Mouse (Mus musculus): ENCODE data around the gene Tbx15. TPM values are rescaled to one million over a fixed set of nuclear protein-coding genes. Genes with fewer than 3 reads are reported as not detected.

Gene Tbx15
- polyA plus RNA-seq, 1 experiment: not detected

- H3K27me3 ChIP-seq (replicated peaks): no peaks in the 10 kb centered on the region
- no peak overlapping the region for H3K4me3 ChIP-seq (replicated peaks)
- H3K9me3 ChIP-seq: peaks cover 20% of the 10 kb centered on the region
- H3K36me3 ChIP-seq (replicated peaks; ENCODE audit: low read length): no peaks in the 10 kb centered on the region
- no peaks in the 10 kb centered on the region for H3K4me1 ChIP-seq
- no peak for TF ChIP-seq FLI1 (IDR thresholded peaks at IDR 0.05; ENCODE audit: low read length)
- TF ChIP-seq GATA1 (IDR thresholded peaks at IDR 0.05; ENCODE audit: borderline replicate concordance, low read length): no peak
Measured at GRCm38 (mm10) chr3:99338756-99339155, 98.6 kb downstream of the Tbx15 start.

- Histone ChIP-seq H3K4me1 (no peaks in the 10 kb centered on the region), H3K27me3 (replicated peaks) (no peaks in the 10 kb centered on the region), H3K36me3 (replicated peaks; ENCODE audit: low read length) (no peaks in the 10 kb centered on the region), H3K4me3 (replicated peaks) (no peak overlapping the region), H3K9me3 (peaks cover 17% of the 10 kb centered on the region)
- no peak for TF ChIP-seq GATA1 (IDR thresholded peaks at IDR 0.05; ENCODE audit: borderline replicate concordance, low read length)
- no peak for TF ChIP-seq FLI1 (IDR thresholded peaks at IDR 0.05; ENCODE audit: low read length)
Measured at GRCm38 (mm10) chr3:99340021-99340420, 99.8 kb downstream of the Tbx15 start.

GRCm38 (mm10) chr3:99379616-99380250 is 139.6 kb downstream of the Tbx15 start:
- Histone ChIP-seq H3K9me3 (peaks cover 3% of the 10 kb centered on the region; the same call in 1 of the 2 replicates), H3K4me3 (replicated peaks) (no peak overlapping the region), H3K27me3 (replicated peaks) (no peaks in the 10 kb centered on the region), H3K36me3 (replicated peaks; ENCODE audit: low read length) (no peaks in the 10 kb centered on the region), H3K4me1 (no peaks in the 10 kb centered on the region)
- TF ChIP-seq FLI1 (IDR thresholded peaks at IDR 0.05; ENCODE audit: low read length) (no peak), GATA1 (IDR thresholded peaks at IDR 0.05; ENCODE audit: borderline replicate concordance, low read length) (no peak)

DNA sequence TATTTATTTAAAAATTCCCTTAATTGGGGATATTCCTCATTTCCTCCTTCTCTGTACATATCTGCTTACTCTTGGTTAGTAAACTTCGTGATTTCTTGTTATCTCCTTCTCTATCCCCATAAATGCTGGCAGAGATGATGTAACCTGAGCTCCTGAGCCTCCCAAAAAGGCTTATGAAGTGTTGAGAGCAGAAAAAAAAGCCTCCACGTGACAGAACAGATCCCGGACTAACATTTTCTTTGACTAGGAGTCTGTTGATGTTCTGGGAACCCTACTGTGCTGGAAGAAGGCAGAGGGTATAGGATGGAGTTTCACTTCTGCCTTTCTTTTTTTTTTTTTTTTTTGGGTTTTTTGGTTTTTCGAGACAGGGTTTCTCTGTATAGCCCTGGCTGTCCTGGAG is 146.9 kb downstream of the Tbx15 start:
- no peaks in the 10 kb centered on the region for H3K27me3 ChIP-seq (replicated peaks)
- no peak overlapping the region for H3K4me3 ChIP-seq (replicated peaks)
- no peak for TF ChIP-seq GATA1 (IDR thresholded peaks at IDR 0.05; ENCODE audit: borderline replicate concordance, low read length)
- no peak for TF ChIP-seq FLI1 (IDR thresholded peaks at IDR 0.05; ENCODE audit: low read length)

More for the DNA sequence above, 146.9 kb downstream of the Tbx15 start:
- Histone ChIP-seq H3K36me3 (replicated peaks; ENCODE audit: low read length) (no peaks in the 10 kb centered on the region), H3K4me1 (no peaks in the 10 kb centered on the region), H3K9me3 (peaks cover 14% of the 10 kb centered on the region; the same call in 1 of the 2 replicates)

Other genes starting within 250 kb of the Tbx15 start
- gene Wars2, start 99.3 kb upstream of the Tbx15 start, polyA plus RNA-seq (2012; ENCODE audit: insufficient read depth, low replicate concordance): 0.36 TPM in 1 of 2 replicates, not detected in the other

All from megakaryocyte, embryonic 14.5 days (primary cell).